Mouse (Mus musculus) heart, embryonic 13.5 days (tissue): Measurements from ENCODE around the gene Srebf1. TPM values are rescaled to one million over a fixed set of nuclear protein-coding genes. Genes with fewer than 3 reads are reported as not detected.

Source experiments
- ATAC-seq: fragments of 200-750 bp; cut with Nextera tagmentation; 2 replicates; pipeline ENCODE4 v1.8.0; 2017; ENCODE audit warnings: moderate TSS enrichment; ENCODE audit not compliant: insufficient number of reproducible peaks, low FRiP score, low TSS enrichment; ENCODE audit errors: extremely low read depth
- H3K27ac ChIP-seq: fragments of 300-500 bp; sonication (generic); replicated peaks from 2 replicates; pipeline ENCODE4 v1.5.1; 2015; ENCODE audit warnings: moderate library complexity, mild to moderate bottlenecking, inconsistent platforms
- H3K27me3 ChIP-seq: fragments of 300-500 bp; sonication (generic); replicated peaks from 2 replicates; pipeline ENCODE4 v1.6.1; 2015; ENCODE audit warnings: mild to moderate bottlenecking, inconsistent platforms
- H3K36me3 ChIP-seq: fragments of 300-500 bp; sonication (generic); 2 replicates; pipeline ENCODE4 v1.6.1; 2015; ENCODE audit warnings: mild to moderate bottlenecking, inconsistent platforms
- H3K4me1 ChIP-seq: fragments of 300-500 bp; sonication (generic); 2 replicates; pipeline ENCODE4 v1.6.1; 2015; ENCODE audit warnings: inconsistent platforms
- H3K4me2 ChIP-seq: fragments of 300-500 bp; sonication (generic); 2 replicates; pipeline ENCODE4 v1.6.1; 2015; ENCODE audit warnings: inconsistent platforms, mild to moderate bottlenecking, moderate library complexity
- H3K4me3 ChIP-seq: fragments of 300-500 bp; sonication (generic); 2 replicates; pipeline ENCODE4 v1.5.1; 2015; ENCODE audit warnings: moderate library complexity, mild to moderate bottlenecking, inconsistent platforms
- H3K9ac ChIP-seq: fragments of 300-500 bp; sonication (generic); 2 replicates; pipeline ENCODE4 v1.6.1; 2015; ENCODE audit warnings: inconsistent platforms, mild to moderate bottlenecking, moderate library complexity
- H3K9me3 ChIP-seq: fragments of 300-500 bp; sonication (generic); 2 replicates; pipeline ENCODE4 v1.6.1; 2016; ENCODE audit warnings: inconsistent platforms
- WGBS: fragments of 180-500 bp; shearing (Covaris S2); methylation state at CpG from one replicate; pipeline ENCODE4 v1.1.7; 2015; ENCODE audit warnings: mixed read lengths; 5-methylcytosine and 5-hydroxymethylcytosine counted together
- microRNA-seq: library from miRNA; unstranded; fragments of <30 nt; microRNA quantifications from one replicate; pipeline ENCODE4, GENCODE M21; 2016
- polyA plus RNA-seq: library from polyadenylated mRNA; unstranded; fragments of >200 nt; fragmentation: Nextera tagmentation; extraction: Ambion mirVana; gene quantifications from 2 replicates; pipeline ENCODE4 v1.2.1, GENCODE M21; 2015

The Srebf1 gene
- polyA plus RNA-seq, 1 experiment from 2014 or later = 34.4 TPM

- WGBS = 64% methylated on average over 3 of the region's 3 CpGs
- H3K9ac ChIP-seq = peak overlapping the region; percentile 6; the same call in 1 of the 2 replicates
- H3K36me3 ChIP-seq = peaks cover 43% of the 10 kb centered on the region
- H3K27me3 ChIP-seq = no peaks in the 10 kb centered on the region
- no peaks in the 10 kb centered on the region for H3K9me3 ChIP-seq
- H3K4me2 ChIP-seq = no peak overlapping the region
- H3K4me1 ChIP-seq = peaks cover 76% of the 10 kb centered on the region
- H3K27ac ChIP-seq = 0 out of 2 replicates have a peak overlapping the region, but pooled peaks have one; percentile 9
- no peak overlapping the region for H3K4me3 ChIP-seq
- ATAC-seq = no peak
Observed at GRCm38 (mm10) chr11:60160454-60161114, 61.8 kb downstream of the Srebf1 start.

- ATAC-seq = no peak
- Histone ChIP-seq H3K4me3 (no peak overlapping the region), H3K4me1 (peaks cover 72% of the 10 kb centered on the region), H3K27me3 (no peaks in the 10 kb centered on the region), H3K4me2 (no peak overlapping the region), H3K9me3 (no peaks in the 10 kb centered on the region), H3K36me3 (peaks cover 48% of the 10 kb centered on the region), H3K9ac (peak overlapping the region; percentile 1; the same call in 1 of the 2 replicates), H3K27ac (no peak overlapping the region)
- WGBS = 61% methylated on average over 5 of the region's 5 CpGs
Observed at GRCm38 (mm10) chr11:60159955-60160354, 62.4 kb downstream of the Srebf1 start.

- H3K4me1 ChIP-seq = peaks cover 59% of the 10 kb centered on the region
- peaks cover 63% of the 10 kb centered on the region for H3K36me3 ChIP-seq
- H3K27ac ChIP-seq = no peak overlapping the region
- ATAC-seq = no peak
- WGBS = 86% methylated on average over 4 of the region's 4 CpGs
- H3K4me2 ChIP-seq = no peak overlapping the region
- H3K9me3 ChIP-seq = no peaks in the 10 kb centered on the region
- H3K27me3 ChIP-seq = no peaks in the 10 kb centered on the region
- H3K4me3 ChIP-seq = no peak overlapping the region
- no peak overlapping the region for H3K9ac ChIP-seq
Observed at GRCm38 (mm10) chr11:60158271-60158670, 64.1 kb downstream of the Srebf1 start.

- peaks cover 42% of the 10 kb centered on the region for H3K4me1 ChIP-seq
- ATAC-seq = no peak
- H3K9me3 ChIP-seq = no peaks in the 10 kb centered on the region
- H3K27me3 ChIP-seq = no peaks in the 10 kb centered on the region
- H3K4me2 ChIP-seq = no peak overlapping the region
- WGBS = 88% methylated on average over 5 of the region's 5 CpGs
- peaks cover 70% of the 10 kb centered on the region for H3K36me3 ChIP-seq
- H3K4me3 ChIP-seq = no peak overlapping the region
- no peak overlapping the region for H3K9ac ChIP-seq
- no peak overlapping the region for H3K27ac ChIP-seq
Observed at GRCm38 (mm10) chr11:60155690-60156089, 66.7 kb downstream of the Srebf1 start.

GRCm38 (mm10) chr11:60153936-60154335, 68.4 kb downstream of the Srebf1 start:
- 88% methylated on average over 3 of the region's 3 CpGs for WGBS
- no peaks in the 10 kb centered on the region for H3K9me3 ChIP-seq
- peaks cover 73% of the 10 kb centered on the region for H3K36me3 ChIP-seq
- no peaks in the 10 kb centered on the region for H3K27me3 ChIP-seq
- ATAC-seq = no peak
- H3K27ac ChIP-seq = no peak overlapping the region
- H3K4me3 ChIP-seq = no peak overlapping the region
- H3K4me2 ChIP-seq = no peak overlapping the region
- H3K4me1 ChIP-seq = peaks cover 42% of the 10 kb centered on the region
- H3K9ac ChIP-seq = no peak overlapping the region

- H3K27me3 ChIP-seq = no peaks in the 10 kb centered on the region
- no peak overlapping the region for H3K9ac ChIP-seq
- peaks cover 68% of the 10 kb centered on the region for H3K36me3 ChIP-seq
- no peak for ATAC-seq
- no peak overlapping the region for H3K27ac ChIP-seq
- peaks cover 46% of the 10 kb centered on the region for H3K4me1 ChIP-seq
- H3K4me2 ChIP-seq = no peak overlapping the region
- WGBS = 68% methylated on average over 1 of the region's 1 CpGs
- H3K4me3 ChIP-seq = no peak overlapping the region
- H3K9me3 ChIP-seq = no peaks in the 10 kb centered on the region
Observed at GRCm38 (mm10) chr11:60152339-60152738, 70.0 kb downstream of the Srebf1 start.

- H3K27me3 ChIP-seq = no peaks in the 10 kb centered on the region
- peaks cover 63% of the 10 kb centered on the region for H3K4me1 ChIP-seq
- no peak overlapping the region for H3K27ac ChIP-seq
- no peak overlapping the region for H3K4me2 ChIP-seq
- peaks cover 65% of the 10 kb centered on the region for H3K36me3 ChIP-seq
- no peaks in the 10 kb centered on the region for H3K9me3 ChIP-seq
- H3K4me3 ChIP-seq = no peak overlapping the region
- ATAC-seq = no peak
- 68% methylated on average over 3 of the region's 3 CpGs for WGBS
- no peak overlapping the region for H3K9ac ChIP-seq
Observed at GRCm38 (mm10) chr11:60150677-60151076, 71.7 kb downstream of the Srebf1 start.

Small RNAs within 50 kb of the gene (microRNA-seq; reads per million reads assigned to microRNA genes)
- not detected for gene Mir6921
- gene Mir6922 = not detected

Other genes with a start within 250 kb of the Srebf1 start
- gene Pemt, start 176.1 kb downstream of the Srebf1 start, polyA plus RNA-seq = 12.8 and 13.7 TPM in 2 replicates
- 16.1 and 18.2 TPM in 2 replicates for gene Rai1, start 117.6 kb downstream of the Srebf1 start, polyA plus RNA-seq
- 27.5 and 28.7 TPM in 2 replicates for gene Tom1l2, start 130.3 kb upstream of the Srebf1 start, polyA plus RNA-seq
- 2.4 TPM in 2 replicates for gene Drc3, start 130.7 kb upstream of the Srebf1 start, polyA plus RNA-seq
- gene Gid4, start 194.6 kb upstream of the Srebf1 start, polyA plus RNA-seq = 15.1 and 17.6 TPM in 2 replicates
- 50.2 and 54.0 TPM in 2 replicates for gene Atpaf2, start 195.9 kb upstream of the Srebf1 start, polyA plus RNA-seq
- gene Drg2, start 232.0 kb upstream of the Srebf1 start, polyA plus RNA-seq = 70.9 and 72.3 TPM in 2 replicates
- 0.03 and 0.05 TPM in 2 replicates for gene Myo15, start 246.8 kb upstream of the Srebf1 start, polyA plus RNA-seq